In genomic region chr17:31725366-31725765, GRCm38 (mm10) we compare ENCODE assay signal across 37 mouse cellular contexts. TPM values are rescaled to one million over a fixed set of nuclear protein-coding genes. Genes with fewer than 3 reads are reported as not detected.
DNase-seq lines count a peak whose midpoint lies in the region; ATAC-seq and TF ChIP-seq lines count a peak whose summit lies in the region.
"Had no signal": no experiment of that assay in that cellular context is flagged by ENCODE, and none has a peak within 500 bp of the region (broad histone marks: within the 10 kb centered on the region; RNA-seq: fewer than 3 reads in every experiment).

No protein-coding gene starts in this region.

- DNase-seq in forebrain, embryonic 10.5 days (ENCODE audit: extremely low spot score, low spot score) = no peak
- peak; percentile 15 for DNase-seq in hindbrain, postnatal 0 days (ENCODE audit: low spot score)
- DNase-seq in hindbrain, embryonic 10.5 days (ENCODE audit: low spot score) = no peak
- DNase-seq in gastrocnemius, postnatal 14 days = no peak
- DNase-seq: adrenal gland, postnatal 10 days; cerebellum, adult 18-20 months; cerebellum, postnatal 14 days; gastrocnemius, adult 2 months; kidney, adult 2 months; kidney, postnatal 4 days; left cerebral cortex, postnatal 4 days; liver; lung, adult 2 months; lung, postnatal 10 days; right cerebral cortex, postnatal 25 days; spleen, adult 18-20 months; thymus, postnatal 4 days had no signal

- 0 out of 2 replicates have a peak overlapping the region, but pooled peaks have one; percentile 25 for H3K27ac ChIP-seq in forebrain, embryonic 10.5 days
- H3K27ac ChIP-seq in forebrain, embryonic 15.5 days (replicated peaks) = no peak overlapping the region
- no peak overlapping the region for H3K27ac ChIP-seq in hindbrain, postnatal 0 days
- H3K27ac ChIP-seq in hindbrain, embryonic 10.5 days = no peak overlapping the region
- H3K27ac ChIP-seq in stomach, embryonic 15.5 days = peak overlapping the region; percentile 49
- H3K27ac ChIP-seq: forebrain, embryonic 12.5 days; gastrocnemius, adult 2 months; heart, embryonic 15.5 days; hindbrain, embryonic 15.5 days; intestine, embryonic 15.5 days; liver, embryonic 14.5 days; macrophage; neural tube, embryonic 15.5 days had no signal

- H3K27me3 ChIP-seq in forebrain, embryonic 10.5 days (ENCODE audit: poor library complexity, severe bottlenecking) = 0 out of 2 replicates have a peak, but pooled peaks cover 3% of the 10 kb centered on the region
- H3K27me3 ChIP-seq in forebrain, embryonic 15.5 days = no peaks in the 10 kb centered on the region
- no peaks in the 10 kb centered on the region for H3K27me3 ChIP-seq in hindbrain, postnatal 0 days (ENCODE audit: insufficient read depth, low read length)
- 0 out of 2 replicates have a peak, but pooled peaks cover 4% of the 10 kb centered on the region for H3K27me3 ChIP-seq in hindbrain, embryonic 10.5 days (ENCODE audit: insufficient read depth, poor library complexity, severe bottlenecking)
- peaks cover 3% of the 10 kb centered on the region; the same call in 1 of the 2 replicates for H3K27me3 ChIP-seq in E14TG2a.4 (ENCODE audit: insufficient read depth, low read length)
- no peaks in the 10 kb centered on the region for H3K27me3 ChIP-seq in stomach, embryonic 15.5 days (replicated peaks)
- H3K27me3 ChIP-seq: forebrain, embryonic 12.5 days; heart, embryonic 15.5 days; hindbrain, embryonic 15.5 days; intestine, embryonic 15.5 days; neural tube, embryonic 15.5 days; Patski had no signal

- no peak overlapping the region for H3K4me3 ChIP-seq in forebrain, embryonic 10.5 days
- no peak overlapping the region for H3K4me3 ChIP-seq in forebrain, embryonic 15.5 days
- no peak overlapping the region for H3K4me3 ChIP-seq in hindbrain, postnatal 0 days (ENCODE audit: low read length)
- H3K4me3 ChIP-seq in hindbrain, embryonic 10.5 days = no peak overlapping the region
- H3K4me3 ChIP-seq in E14TG2a.4 (replicated peaks; ENCODE audit: low read length) = peak overlapping the region; percentile 26; the same call in 1 of the 2 replicates
- no peak overlapping the region for H3K4me3 ChIP-seq in stomach, embryonic 15.5 days (replicated peaks)
- H3K4me3 ChIP-seq: erythroblast, embryonic 14.5 days; forebrain, embryonic 12.5 days; gastrocnemius, adult 2 months; heart, embryonic 15.5 days; hindbrain, embryonic 15.5 days; intestine, embryonic 15.5 days; neural tube, embryonic 15.5 days had no signal

- no peak overlapping the region for H3K9ac ChIP-seq in forebrain, embryonic 15.5 days (replicated peaks)
- H3K9ac ChIP-seq in hindbrain, postnatal 0 days (replicated peaks; ENCODE audit: low read length) = no peak overlapping the region
- no peak overlapping the region for H3K9ac ChIP-seq in stomach, embryonic 15.5 days
- H3K9ac ChIP-seq: forebrain, embryonic 12.5 days; heart, embryonic 15.5 days; hindbrain, embryonic 15.5 days; intestine, embryonic 15.5 days; liver, embryonic 14.5 days; neural tube, embryonic 15.5 days had no signal

- no peak overlapping the region for H3K4me2 ChIP-seq in forebrain, embryonic 15.5 days (replicated peaks)
- H3K4me2 ChIP-seq in hindbrain, postnatal 0 days (ENCODE audit: low read depth, low read length) = no peak overlapping the region
- no peak overlapping the region for H3K4me2 ChIP-seq in stomach, embryonic 15.5 days
- H3K4me2 ChIP-seq: forebrain, embryonic 12.5 days; heart, embryonic 15.5 days; hindbrain, embryonic 15.5 days; intestine, embryonic 15.5 days; neural tube, embryonic 15.5 days had no signal

- H3K36me3 ChIP-seq in forebrain, embryonic 10.5 days (replicated peaks) = no peaks in the 10 kb centered on the region
- no peaks in the 10 kb centered on the region for H3K36me3 ChIP-seq in forebrain, embryonic 15.5 days
- no peaks in the 10 kb centered on the region for H3K36me3 ChIP-seq in hindbrain, postnatal 0 days (ENCODE audit: insufficient read depth, low read length)
- no peaks in the 10 kb centered on the region for H3K36me3 ChIP-seq in hindbrain, embryonic 10.5 days
- H3K36me3 ChIP-seq in E14TG2a.4 (ENCODE audit: insufficient read depth, low read length) = no peaks in the 10 kb centered on the region
- no peaks in the 10 kb centered on the region for H3K36me3 ChIP-seq in stomach, embryonic 15.5 days
- H3K36me3 ChIP-seq: forebrain, embryonic 12.5 days; heart, embryonic 15.5 days; hindbrain, embryonic 15.5 days; intestine, embryonic 15.5 days; neural tube, embryonic 15.5 days had no signal

- peaks cover 35% of the 10 kb centered on the region for H3K4me1 ChIP-seq in forebrain, embryonic 10.5 days
- peaks cover 17% of the 10 kb centered on the region for H3K4me1 ChIP-seq in forebrain, embryonic 15.5 days
- H3K4me1 ChIP-seq in hindbrain, postnatal 0 days (ENCODE audit: insufficient read depth, low read length) = 0 out of 2 replicates have a peak, but pooled peaks cover 8% of the 10 kb centered on the region
- peaks cover 37% of the 10 kb centered on the region for H3K4me1 ChIP-seq in hindbrain, embryonic 10.5 days (replicated peaks)
- peaks cover 59% of the 10 kb centered on the region for H3K4me1 ChIP-seq in E14TG2a.4 (replicated peaks; ENCODE audit: low read depth, low read length)
- peaks cover 7% of the 10 kb centered on the region for H3K4me1 ChIP-seq in stomach, embryonic 15.5 days

- no peak for TF ChIP-seq CTCF in hindbrain, postnatal 0 days (IDR thresholded peaks at IDR 0.05; ENCODE audit: low read depth)
- no peak for TF ChIP-seq CTCF in E14TG2a.4 (conservative IDR thresholded peaks at IDR 0.05; ENCODE audit: low read length)

- no peak for ATAC-seq in forebrain, embryonic 15.5 days (replicated peaks)
- peak; percentile 42; the same call in 1 of the 2 replicates for ATAC-seq in hindbrain, postnatal 0 days
- no peak for ATAC-seq in stomach, embryonic 15.5 days (ENCODE audit: insufficient read depth, low FRiP score, low read depth)
- ATAC-seq: intestine, embryonic 15.5 days; Patski had no signal

- whole genome bisulfite sequencing in forebrain, embryonic 10.5 days = 18% methylated on average over 6 of the region's 6 CpGs
- 12% methylated on average over 6 of the region's 6 CpGs for WGBS in forebrain, embryonic 15.5 days
- 15% methylated on average over 6 of the region's 6 CpGs for WGBS in hindbrain, postnatal 0 days
- 21% methylated on average over 6 of the region's 6 CpGs for WGBS in hindbrain, embryonic 10.5 days
- WGBS in stomach, embryonic 15.5 days = 34% methylated on average over 6 of the region's 6 CpGs

- no peaks in the 10 kb centered on the region for H3K9me3 ChIP-seq in forebrain, embryonic 10.5 days
- no peaks in the 10 kb centered on the region for H3K9me3 ChIP-seq in forebrain, embryonic 15.5 days
- no peaks in the 10 kb centered on the region for H3K9me3 ChIP-seq in hindbrain, postnatal 0 days (ENCODE audit: low read length)
- no peaks in the 10 kb centered on the region for H3K9me3 ChIP-seq in hindbrain, embryonic 10.5 days
- no peaks in the 10 kb centered on the region for H3K9me3 ChIP-seq in E14TG2a.4 (ENCODE audit: low read length)
- no peaks in the 10 kb centered on the region for H3K9me3 ChIP-seq in stomach, embryonic 15.5 days
- H3K9me3 ChIP-seq: forebrain, embryonic 12.5 days; heart, embryonic 15.5 days; hindbrain, embryonic 15.5 days; intestine, embryonic 15.5 days; neural tube, embryonic 15.5 days had no signal

- intact Hi-C loops in gastrocnemius, postnatal 14 days (cut with DNase I; ENCODE audit: low total_unique reads) = no loop called here

RNA-seq across cellular contexts. Expression of gene Cryaa, which starts 47.8 kb away (rescaled TPM):
- 0.16 TPM in 1 of 2 replicates, not detected in the other for polyA plus RNA-seq in forebrain, embryonic 10.5 days (2016; fragmentation: Nextera tagmentation; extraction: Ambion mirVana)
- not detected in 2 replicates for polyA plus RNA-seq in forebrain, embryonic 15.5 days (2015; fragmentation: Nextera tagmentation; extraction: Ambion mirVana)
- 0.52 and 0.90 TPM in 2 replicates for total RNA-seq in hindbrain, postnatal 0 days (2014; rRNA removed)
- polyA plus RNA-seq in hindbrain, postnatal 0 days (2015; fragmentation: Nextera tagmentation; extraction: Ambion mirVana) = 1.2 TPM in 2 replicates
- polyA plus RNA-seq in hindbrain, embryonic 10.5 days (2016; fragmentation: Nextera tagmentation; extraction: Ambion mirVana) = not detected in 2 replicates
- polyA plus RNA-seq in stomach, embryonic 15.5 days (2015; fragmentation: Nextera tagmentation; extraction: Ambion mirVana) = 0.21 TPM in 1 of 2 replicates, not detected in the other
- total RNA-seq in gastrocnemius, postnatal 14 days (2021) = not detected
- total RNA-seq: adrenal gland, postnatal 10 days; gastrocnemius, adult 2 months; heart, adult 8-10 months; heart, postnatal 25 days; megakaryocyte-erythroid progenitor cell, adult 5-6 weeks; MEL; monocyte, adult 5-6 weeks had no signal
- polyA plus RNA-seq: erythroblast, embryonic 14.5 days; forebrain, embryonic 12.5 days; gonadal fat pad, adult 2 months; heart, embryonic 15.5 days; kidney, embryonic 16.5 days; liver, embryonic 14.5 days; macrophage; Patski; testis, adult 2 months had no signal

Comparison
In these comparisons a context has a peak if more than half of its experiments do, and no peak if none do; other contexts are left out.
1. H3K27ac ChIP-seq: peak in forebrain, embryonic 10.5 days (single experiment) and stomach, embryonic 15.5 days (single experiment); none in forebrain, embryonic 15.5 days (single experiment), hindbrain, postnatal 0 days (single experiment) and hindbrain, embryonic 10.5 days (single experiment).